Mouse (Mus musculus): ENCODE data around the gene Gm10563.

DNA sequence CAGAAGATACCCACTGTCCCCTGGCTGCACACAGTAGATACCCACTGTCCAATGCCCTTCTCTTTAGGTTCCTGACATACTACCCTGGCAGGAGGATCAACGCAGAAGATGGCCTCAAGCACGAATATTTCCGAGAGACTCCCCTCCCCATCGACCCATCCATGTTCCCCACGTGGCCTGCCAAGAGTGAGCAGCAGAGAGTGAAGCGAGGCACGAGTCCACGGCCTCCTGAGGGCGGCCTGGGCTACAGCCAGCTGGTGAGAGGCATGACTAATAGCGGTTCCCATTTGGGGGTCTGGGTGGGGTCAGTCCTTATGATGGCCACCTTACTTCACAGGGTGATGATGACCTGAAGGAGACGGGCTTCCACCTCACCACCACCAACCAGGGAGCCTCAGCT lies 4.1 kb upstream of the Gm10563 start:
- no peak for TF ChIP-seq TCF3 (IDR thresholded peaks at IDR 0.05; ENCODE audit: insufficient read length, low read depth)
- TF ChIP-seq E2F4 (IDR thresholded peaks at IDR 0.05; ENCODE audit: insufficient read depth), result no peak
- TF ChIP-seq POLR2AphosphoS2 (IDR thresholded peaks at IDR 0.05; ENCODE audit: insufficient read length, low read depth), result no peak
- no peak for TF ChIP-seq POLR2A (IDR thresholded peaks at IDR 0.05; ENCODE audit: insufficient read length, low read depth)
- TF ChIP-seq REST (IDR thresholded peaks at IDR 0.05; ENCODE audit: insufficient read depth, insufficient read length), result no peak
